Mouse (Mus musculus): ENCODE results near the gene Lats2.

- TF ChIP-seq EP300 (IDR thresholded peaks at IDR 0.05; ENCODE audit: low read length) (no peak), NELFE (IDR thresholded peaks at IDR 0.05; ENCODE audit: low read depth, low read length) (no peak), POLR2A (IDR thresholded peaks at IDR 0.05; ENCODE audit: low read depth, low read length) (no peak), CTCF (conservative IDR thresholded peaks at IDR 0.05 in 1 of 2, IDR thresholded peaks at IDR 0.05 in 1 of 2; ENCODE audit: low read depth in 2 of 2, low read length in 2 of 2) (no peak), KAT2A (IDR thresholded peaks at IDR 0.05; ENCODE audit: insufficient replicate concordance, low read length) (no peak), ZNF384 (IDR thresholded peaks at IDR 0.05; ENCODE audit: low read depth, low read length) (no peak), ETS1 (conservative IDR thresholded peaks at IDR 0.05; ENCODE audit: low read depth, low read length) (no peak), HCFC1 (IDR thresholded peaks at IDR 0.05; ENCODE audit: low read depth, low read length) (no peak), NRF1 (IDR thresholded peaks at IDR 0.05; ENCODE audit: low read depth, low read length) (no peak)
These were observed 13.6 kb downstream of the Lats2 start for GRCm38 (mm10) chr14:57744547-57744946.

All from CH12.LX (cell line).